Mouse (Mus musculus): ENCODE measurements around the gene Nfil3. TPM values are rescaled to one million over a fixed set of nuclear protein-coding genes. Genes with fewer than 3 reads are reported as not detected.

The Nfil3 gene
- polyA plus RNA-seq, 1 experiment from 2014 or later: 22.8 TPM

GRCm38 (mm10) chr13:52921966-52922365, 58.9 kb downstream of the Nfil3 start:
- Histone ChIP-seq H3K27me3 (replicated peaks; ENCODE audit: low read depth, poor library complexity, severe bottlenecking) (no peaks in the 10 kb centered on the region), H3K4me3 (no peak overlapping the region), H3K27ac (replicated peaks) (no peak overlapping the region), H3K9me3 (no peaks in the 10 kb centered on the region), H3K36me3 (replicated peaks) (no peaks in the 10 kb centered on the region; the same call in 1 of the 2 replicates), H3K4me1 (no peaks in the 10 kb centered on the region)
- 83% methylated on average over 8 of the region's 8 CpGs for WGBS
- no peak for DNase-seq (ENCODE audit: low spot score)

GRCm38 (mm10) chr13:52921065-52921825, 59.6 kb downstream of the Nfil3 start:
- no peaks in the 10 kb centered on the region for H3K9me3 ChIP-seq
- H3K27ac ChIP-seq (replicated peaks): no peak overlapping the region
- 76% methylated on average over 7 of the region's 7 CpGs for WGBS

GRCm38 (mm10) chr13:52919790-52920352, 61.0 kb downstream of the Nfil3 start:
- no peaks in the 10 kb centered on the region for H3K4me1 ChIP-seq
- no peaks in the 10 kb centered on the region; the same call in 1 of the 2 replicates for H3K36me3 ChIP-seq (replicated peaks)
- no peak for DNase-seq (ENCODE audit: low spot score)
- 81% methylated on average over 10 of the region's 10 CpGs for WGBS
- H3K9me3 ChIP-seq: no peaks in the 10 kb centered on the region
- H3K4me3 ChIP-seq: no peak overlapping the region
- H3K27me3 ChIP-seq (replicated peaks; ENCODE audit: low read depth, poor library complexity, severe bottlenecking): no peaks in the 10 kb centered on the region
- no peak overlapping the region for H3K27ac ChIP-seq (replicated peaks)

More at GRCm38 (mm10) chr13:52921065-52921825, 59.6 kb downstream of the Nfil3 start:
- Histone ChIP-seq H3K4me3 (no peak overlapping the region), H3K36me3 (replicated peaks) (no peaks in the 10 kb centered on the region; the same call in 1 of the 2 replicates), H3K27me3 (replicated peaks; ENCODE audit: low read depth, poor library complexity, severe bottlenecking) (no peaks in the 10 kb centered on the region), H3K4me1 (no peaks in the 10 kb centered on the region)
- DNase-seq (ENCODE audit: low spot score): no peak

- H3K27me3 ChIP-seq (replicated peaks; ENCODE audit: low read depth, poor library complexity, severe bottlenecking): no peaks in the 10 kb centered on the region
- no peaks in the 10 kb centered on the region for H3K9me3 ChIP-seq
- no peak overlapping the region for H3K4me3 ChIP-seq
- H3K27ac ChIP-seq (replicated peaks): no peak overlapping the region
- H3K36me3 ChIP-seq (replicated peaks): no peaks in the 10 kb centered on the region; the same call in 1 of the 2 replicates
- no peaks in the 10 kb centered on the region for H3K4me1 ChIP-seq
- no peak for DNase-seq (ENCODE audit: low spot score)
- 89% methylated on average over 5 of the region's 5 CpGs for WGBS
These were observed 62.5 kb downstream of the Nfil3 start for GRCm38 (mm10) chr13:52918333-52918732.

Other genes starting within 250 kb of the Nfil3 start
- gene Auh, start 51.4 kb downstream of the Nfil3 start, polyA plus RNA-seq (2016; fragmentation: Nextera tagmentation; extraction: Ambion mirVana): 30.7 and 32.9 TPM in 2 replicates